Mouse (Mus musculus) forebrain, embryonic 16.5 days (tissue): ENCODE measurements at regions not wholly inside any gene's neighbourhood (a gene's known extent, or its start where the extent isn't known, plus 50 kb on each side); places are given as distances from the start of the nearest gene placed in this dataset.
"Not testable (repeated sequence)": the region's sequence is repeated elsewhere in the genome, so short reads cannot be mapped to it uniquely, and the experiment has no call there.

Experiments
- ATAC-seq: fragments of 200-750 bp; cut with Nextera tagmentation; 2 replicates; pipeline ENCODE4 v1.8.0; 2017; ENCODE audit warnings: mild to moderate bottlenecking, moderate library complexity
- H3K27ac ChIP-seq: fragments of 300-500 bp; sonication (generic); 2 replicates; pipeline ENCODE4 v1.5.1; 2014; ENCODE audit warnings: low read length, control low read depth
- H3K27me3 ChIP-seq: fragments of 300-500 bp; sonication (generic); replicated peaks from 2 replicates; pipeline ENCODE4 v1.6.1; 2014; ENCODE audit warnings: low read length; ENCODE audit not compliant: control insufficient read depth, insufficient read depth
- H3K36me3 ChIP-seq: fragments of 300-500 bp; sonication (generic); 2 replicates; pipeline ENCODE4 v1.6.1; 2014; ENCODE audit not compliant: control insufficient read depth, insufficient read depth
- H3K4me1 ChIP-seq: fragments of 300-500 bp; sonication (generic); replicated peaks from 2 replicates; pipeline ENCODE4 v1.6.1; 2014; ENCODE audit warnings: low read length; ENCODE audit not compliant: control insufficient read depth, insufficient read depth
- H3K4me2 ChIP-seq: fragments of 300-500 bp; sonication (generic); 2 replicates; pipeline ENCODE4 v1.6.1; 2014; ENCODE audit warnings: mild to moderate bottlenecking, low read length, control low read depth
- H3K4me3 ChIP-seq: fragments of 300-500 bp; sonication (generic); replicated peaks from 2 replicates; pipeline ENCODE4 v1.5.1; 2014; ENCODE audit warnings: mild to moderate bottlenecking, low read length, control low read depth
- H3K9ac ChIP-seq: fragments of 300-500 bp; sonication (generic); replicated peaks from 2 replicates; pipeline ENCODE4 v1.6.1; 2014; ENCODE audit warnings: low read depth, low read length, control low read depth
- H3K9me3 ChIP-seq: fragments of 300-500 bp; sonication (generic); 2 replicates; pipeline ENCODE4 v1.6.1; 2016; ENCODE audit warnings: low read length; ENCODE audit not compliant: control insufficient read depth
- WGBS: fragments of 180-500 bp; shearing (Covaris S2); extraction: QIAGEN DNeasy Blood & Tissue Kit; methylation state at CpG from one replicate; pipeline ENCODE4 v1.1.7; 2014; 5-methylcytosine and 5-hydroxymethylcytosine counted together

- ATAC-seq, H3K27ac ChIP-seq, H3K27me3 ChIP-seq, H3K9ac ChIP-seq, H3K4me1 ChIP-seq, H3K4me2 ChIP-seq, H3K4me3 ChIP-seq, H3K9me3 ChIP-seq, H3K36me3 ChIP-seq: not testable (repeated sequence)
- whole genome bisulfite sequencing: 86% methylated on average over 8 of the region's 8 CpGs
These were observed 820.9 kb downstream of the Kcnt2 start for GRCm38 (mm10) chr1:141066830-141067229.

GRCm38 (mm10) chr1:141097575-141097974 is 851.6 kb downstream of the Kcnt2 start:
- ATAC-seq: no peak
- Histone ChIP-seq H3K4me3 (no peak overlapping the region), H3K27ac (no peak overlapping the region), H3K9me3 (no peaks in the 10 kb centered on the region), H3K4me2 (no peak overlapping the region), H3K36me3 (no peaks in the 10 kb centered on the region), H3K27me3 (no peaks in the 10 kb centered on the region), H3K4me1 (no peaks in the 10 kb centered on the region), H3K9ac (no peak overlapping the region)
- 89% methylated on average over 1 of the region's 1 CpGs for WGBS

- no peak for ATAC-seq
- H3K36me3 ChIP-seq: no peaks in the 10 kb centered on the region
- 95% methylated on average over 1 of the region's 1 CpGs for WGBS
These were observed 856.6 kb downstream of the Kcnt2 start for GRCm38 (mm10) chr1:141102546-141102945.

GRCm38 (mm10) chr1:141104034-141104433 is 858.1 kb downstream of the Kcnt2 start:
- ATAC-seq: no peak
- Histone ChIP-seq H3K9me3 (no peaks in the 10 kb centered on the region), H3K4me3 (no peak overlapping the region), H3K4me2 (no peak overlapping the region), H3K27ac (no peak overlapping the region), H3K36me3 (no peaks in the 10 kb centered on the region), H3K4me1 (no peaks in the 10 kb centered on the region), H3K27me3 (no peaks in the 10 kb centered on the region), H3K9ac (no peak overlapping the region)
- 50% methylated on average over 1 of the region's 1 CpGs for WGBS

More at GRCm38 (mm10) chr1:141102546-141102945, 856.6 kb downstream of the Kcnt2 start:
- Histone ChIP-seq H3K27ac (no peak overlapping the region), H3K4me1 (no peaks in the 10 kb centered on the region), H3K9me3 (no peaks in the 10 kb centered on the region), H3K9ac (no peak overlapping the region), H3K27me3 (no peaks in the 10 kb centered on the region), H3K4me2 (no peak overlapping the region), H3K4me3 (no peak overlapping the region)

GRCm38 (mm10) chr1:141104633-141105032 is 858.7 kb downstream of the Kcnt2 start:
- H3K9me3 ChIP-seq: no peaks in the 10 kb centered on the region
- 90% methylated on average over 2 of the region's 2 CpGs for WGBS
- no peak overlapping the region for H3K4me3 ChIP-seq
- no peaks in the 10 kb centered on the region for H3K27me3 ChIP-seq
- no peak overlapping the region for H3K4me2 ChIP-seq
- no peaks in the 10 kb centered on the region for H3K4me1 ChIP-seq
- no peak for ATAC-seq
- H3K36me3 ChIP-seq: no peaks in the 10 kb centered on the region
- H3K9ac ChIP-seq: no peak overlapping the region
- H3K27ac ChIP-seq: no peak overlapping the region

GRCm38 (mm10) chr1:141136771-141137541 is 891.0 kb downstream of the Kcnt2 start:
- Histone ChIP-seq H3K4me2 (no peak overlapping the region), H3K27me3 (no peaks in the 10 kb centered on the region), H3K27ac (no peak overlapping the region), H3K4me3 (no peak overlapping the region), H3K9me3 (no peaks in the 10 kb centered on the region), H3K4me1 (no peaks in the 10 kb centered on the region), H3K36me3 (no peaks in the 10 kb centered on the region), H3K9ac (no peak overlapping the region)
- ATAC-seq: no peak
- WGBS: 31% methylated on average over 2 of the region's 2 CpGs

GRCm38 (mm10) chr1:141140157-141140556 is 894.2 kb downstream of the Kcnt2 start:
- ATAC-seq, H3K36me3 ChIP-seq, H3K4me3 ChIP-seq, H3K9ac ChIP-seq, H3K4me1 ChIP-seq, H3K9me3 ChIP-seq, H3K27me3 ChIP-seq, H3K4me2 ChIP-seq, H3K27ac ChIP-seq: not testable (repeated sequence)
- WGBS: 97% methylated on average over 19 of the region's 19 CpGs

- Histone ChIP-seq H3K9me3 (no peaks in the 10 kb centered on the region), H3K4me3 (no peak overlapping the region), H3K4me2 (no peak overlapping the region), H3K9ac (no peak overlapping the region), H3K27ac (no peak overlapping the region), H3K27me3 (no peaks in the 10 kb centered on the region), H3K36me3 (no peaks in the 10 kb centered on the region), H3K4me1 (no peaks in the 10 kb centered on the region)
- 62% methylated on average over 1 of the region's 1 CpGs for WGBS
- ATAC-seq: no peak
These were observed 899.8 kb downstream of the Kcnt2 start for GRCm38 (mm10) chr1:141145759-141146158.

- Histone ChIP-seq H3K27me3 (no peaks in the 10 kb centered on the region), H3K4me1 (no peaks in the 10 kb centered on the region), H3K9me3 (no peaks in the 10 kb centered on the region), H3K4me2 (no peak overlapping the region), H3K4me3 (no peak overlapping the region), H3K27ac (no peak overlapping the region), H3K36me3 (no peaks in the 10 kb centered on the region), H3K9ac (no peak overlapping the region)
- 95% methylated on average over 2 of the region's 2 CpGs for WGBS
- no peak for ATAC-seq
These were observed 903.9 kb downstream of the Kcnt2 start for GRCm38 (mm10) chr1:141149899-141150298.

- Histone ChIP-seq H3K9me3 (no peaks in the 10 kb centered on the region), H3K27me3 (no peaks in the 10 kb centered on the region), H3K36me3 (no peaks in the 10 kb centered on the region), H3K27ac (no peak overlapping the region), H3K4me1 (no peaks in the 10 kb centered on the region), H3K9ac (no peak overlapping the region), H3K4me3 (no peak overlapping the region), H3K4me2 (no peak overlapping the region)
- WGBS: 42% methylated on average over 4 of the region's 4 CpGs
- ATAC-seq: peak; percentile 54; the same call in 1 of the 2 replicates
These were observed 908.6 kb downstream of the Kcnt2 start for GRCm38 (mm10) chr1:141154572-141154971.
